Comparison of ENCODE assay signal across 29 mouse cellular contexts in genomic region chr9:87607878-87608631, GRCm38 (mm10).
DNase-seq lines count a peak whose midpoint lies in the region; ATAC-seq and TF ChIP-seq lines count a peak whose summit lies in the region.
"Had no signal": no experiment of that assay in that cellular context is flagged by ENCODE, and none has a peak within 500 bp of the region (broad histone marks: within the 10 kb centered on the region; RNA-seq: fewer than 3 reads in every experiment).

No protein-coding gene starts in this region.

- no peak overlapping the region for H3K27ac ChIP-seq in forebrain, postnatal 0 days (ENCODE audit: low read depth, low read length)
- H3K27ac ChIP-seq in forebrain, embryonic 16.5 days (ENCODE audit: low read length), result no peak overlapping the region
- H3K27ac ChIP-seq in heart, embryonic 12.5 days (ENCODE audit: poor library complexity, severe bottlenecking), result peak overlapping the region; percentile 76
- H3K27ac ChIP-seq in heart, embryonic 15.5 days, result peak overlapping the region; percentile 75
- H3K27ac ChIP-seq in lung, embryonic 14.5 days (ENCODE audit: low read depth), result no peak overlapping the region
- H3K27ac ChIP-seq: embryonic facial prominence, embryonic 10.5 days; embryonic facial prominence, embryonic 13.5 days; forebrain, embryonic 12.5 days; forebrain, embryonic 15.5 days; gastrocnemius, adult 2 months; hindbrain, embryonic 10.5 days; hindbrain, embryonic 13.5 days; intestine, embryonic 15.5 days had no signal

- no peak overlapping the region for H3K9ac ChIP-seq in forebrain, postnatal 0 days
- no peak overlapping the region for H3K9ac ChIP-seq in forebrain, embryonic 16.5 days (replicated peaks; ENCODE audit: low read depth, low read length)
- H3K9ac ChIP-seq in heart, embryonic 12.5 days, result no peak overlapping the region
- no peak overlapping the region for H3K9ac ChIP-seq in heart, embryonic 15.5 days
- no peak overlapping the region for H3K9ac ChIP-seq in lung, embryonic 14.5 days
- H3K9ac ChIP-seq: embryonic facial prominence, embryonic 13.5 days; forebrain, embryonic 12.5 days; forebrain, embryonic 15.5 days; hindbrain, embryonic 13.5 days; intestine, embryonic 15.5 days had no signal

- ATAC-seq in forebrain, postnatal 0 days, result peak; percentile 38
- no peak for ATAC-seq in forebrain, embryonic 16.5 days
- peak; percentile 86 for ATAC-seq in heart, embryonic 12.5 days (ENCODE audit: insufficient number of reproducible peaks, low FRiP score)
- ATAC-seq in heart, embryonic 15.5 days (replicated peaks; ENCODE audit: insufficient number of reproducible peaks, insufficient read depth, low FRiP score, low read depth), result peak; percentile 86; the same call in 1 of the 2 replicates
- ATAC-seq in lung, embryonic 14.5 days (ENCODE audit: insufficient read depth), result peak; percentile 89
- ATAC-seq: activated CD4-positive, CD25-positive, alpha-beta regulatory T cell, adult 4 months; forebrain, embryonic 15.5 days; hindbrain, embryonic 16.5 days; intestine, embryonic 15.5 days had no signal

- no peak overlapping the region for H3K4me2 ChIP-seq in forebrain, postnatal 0 days (ENCODE audit: low read depth)
- H3K4me2 ChIP-seq in forebrain, embryonic 16.5 days (ENCODE audit: low read length), result no peak overlapping the region
- peak overlapping the region; percentile 55 for H3K4me2 ChIP-seq in heart, embryonic 12.5 days
- peak overlapping the region; percentile 49 for H3K4me2 ChIP-seq in heart, embryonic 15.5 days
- H3K4me2 ChIP-seq in lung, embryonic 14.5 days, result 0 out of 2 replicates have a peak overlapping the region, but pooled peaks have one; percentile 6
- H3K4me2 ChIP-seq: embryonic facial prominence, embryonic 13.5 days; forebrain, embryonic 12.5 days; forebrain, embryonic 15.5 days; hindbrain, embryonic 13.5 days; intestine, embryonic 15.5 days had no signal

- H3K4me3 ChIP-seq in forebrain, postnatal 0 days (ENCODE audit: low read depth, low read length), result no peak overlapping the region
- H3K4me3 ChIP-seq in forebrain, embryonic 16.5 days (replicated peaks; ENCODE audit: low read length), result no peak overlapping the region
- H3K4me3 ChIP-seq in heart, embryonic 12.5 days, result no peak overlapping the region
- H3K4me3 ChIP-seq in heart, embryonic 15.5 days, result no peak overlapping the region
- H3K4me3 ChIP-seq in lung, embryonic 14.5 days (ENCODE audit: low read depth, low read length), result no peak overlapping the region
- H3K4me3 ChIP-seq: embryonic facial prominence, embryonic 10.5 days; embryonic facial prominence, embryonic 13.5 days; erythroblast, embryonic 14.5 days; forebrain, embryonic 12.5 days; forebrain, embryonic 15.5 days; gastrocnemius, adult 2 months; hindbrain, embryonic 10.5 days; hindbrain, embryonic 13.5 days; intestine, embryonic 15.5 days had no signal

- WGBS in forebrain, postnatal 0 days, result 65% methylated on average over 10 of the region's 10 CpGs
- 68% methylated on average over 10 of the region's 10 CpGs for WGBS in forebrain, embryonic 16.5 days
- 15% methylated on average over 10 of the region's 10 CpGs for WGBS in heart, embryonic 12.5 days
- 20% methylated on average over 10 of the region's 10 CpGs for WGBS in heart, embryonic 15.5 days
- 12% methylated on average over 10 of the region's 10 CpGs for WGBS in lung, embryonic 14.5 days

- no peak for TF ChIP-seq CTCF in forebrain, postnatal 0 days (IDR thresholded peaks at IDR 0.05; ENCODE audit: low read depth)
- no peak for TF ChIP-seq CTCF in lung, embryonic 14.5 days (IDR thresholded peaks at IDR 0.05; ENCODE audit: low read depth)

- no peaks in the 10 kb centered on the region for H3K9me3 ChIP-seq in forebrain, postnatal 0 days (ENCODE audit: low read length)
- H3K9me3 ChIP-seq in forebrain, embryonic 16.5 days (ENCODE audit: control insufficient read depth, low read length), result no peaks in the 10 kb centered on the region
- H3K9me3 ChIP-seq in heart, embryonic 12.5 days (replicated peaks), result no peaks in the 10 kb centered on the region
- H3K9me3 ChIP-seq in heart, embryonic 15.5 days (replicated peaks), result no peaks in the 10 kb centered on the region
- no peaks in the 10 kb centered on the region for H3K9me3 ChIP-seq in lung, embryonic 14.5 days (ENCODE audit: low read depth, low read length)
- H3K9me3 ChIP-seq: embryonic facial prominence, embryonic 10.5 days; embryonic facial prominence, embryonic 13.5 days; forebrain, embryonic 12.5 days; forebrain, embryonic 15.5 days; hindbrain, embryonic 10.5 days; hindbrain, embryonic 13.5 days; intestine, embryonic 15.5 days had no signal

- H3K27me3 ChIP-seq in forebrain, postnatal 0 days (ENCODE audit: insufficient read depth, low read length), result no peaks in the 10 kb centered on the region
- H3K27me3 ChIP-seq in forebrain, embryonic 16.5 days (replicated peaks; ENCODE audit: control insufficient read depth, insufficient read depth, low read length), result no peaks in the 10 kb centered on the region
- no peaks in the 10 kb centered on the region for H3K27me3 ChIP-seq in heart, embryonic 12.5 days (replicated peaks)
- H3K27me3 ChIP-seq in heart, embryonic 15.5 days, result no peaks in the 10 kb centered on the region
- H3K27me3 ChIP-seq in lung, embryonic 14.5 days (ENCODE audit: insufficient read depth, low read length), result no peaks in the 10 kb centered on the region; the same call in 1 of the 2 replicates
- H3K27me3 ChIP-seq: embryonic facial prominence, embryonic 13.5 days; forebrain, embryonic 12.5 days; forebrain, embryonic 15.5 days; hindbrain, embryonic 13.5 days; intestine, embryonic 15.5 days had no signal

- H3K4me1 ChIP-seq in forebrain, postnatal 0 days (ENCODE audit: insufficient read depth), result no peaks in the 10 kb centered on the region
- H3K4me1 ChIP-seq in forebrain, embryonic 16.5 days (replicated peaks; ENCODE audit: control insufficient read depth, insufficient read depth, low read length), result no peaks in the 10 kb centered on the region
- H3K4me1 ChIP-seq in heart, embryonic 12.5 days (replicated peaks), result peaks cover 15% of the 10 kb centered on the region
- peaks cover 9% of the 10 kb centered on the region for H3K4me1 ChIP-seq in heart, embryonic 15.5 days (replicated peaks)
- H3K4me1 ChIP-seq in lung, embryonic 14.5 days (ENCODE audit: insufficient read depth), result no peaks in the 10 kb centered on the region
- H3K4me1 ChIP-seq: embryonic facial prominence, embryonic 10.5 days; embryonic facial prominence, embryonic 13.5 days; forebrain, embryonic 12.5 days; forebrain, embryonic 15.5 days; hindbrain, embryonic 10.5 days; hindbrain, embryonic 13.5 days; intestine, embryonic 15.5 days had no signal

- no peaks in the 10 kb centered on the region for H3K36me3 ChIP-seq in forebrain, postnatal 0 days (ENCODE audit: insufficient read depth)
- H3K36me3 ChIP-seq in forebrain, embryonic 16.5 days (ENCODE audit: control insufficient read depth, insufficient read depth), result no peaks in the 10 kb centered on the region
- no peaks in the 10 kb centered on the region for H3K36me3 ChIP-seq in heart, embryonic 12.5 days
- no peaks in the 10 kb centered on the region for H3K36me3 ChIP-seq in heart, embryonic 15.5 days
- no peaks in the 10 kb centered on the region for H3K36me3 ChIP-seq in lung, embryonic 14.5 days (ENCODE audit: insufficient read depth)
- H3K36me3 ChIP-seq: embryonic facial prominence, embryonic 10.5 days; embryonic facial prominence, embryonic 13.5 days; forebrain, embryonic 12.5 days; forebrain, embryonic 15.5 days; hindbrain, embryonic 10.5 days; hindbrain, embryonic 13.5 days; intestine, embryonic 15.5 days had no signal

- DNase-seq in forebrain, postnatal 0 days, result peak; percentile 4
- no peak for DNase-seq in heart, adult 9 months (ENCODE audit: low spot score in 2 of 2)
- no peak for DNase-seq in heart, adult 8-10 months (ENCODE audit: low spot score)
- peak; percentile 68 for DNase-seq in lung, embryonic 14.5 days
- DNase-seq in lung, postnatal 36 days, result no peak
- DNase-seq: adrenal gland, adult 8-10 months; adrenal gland, postnatal 25 days; cerebellum, adult 11-12 months; cerebellum, adult 8-10 months; cerebellum, postnatal 10 days; cerebellum, postnatal 36 days; embryo, embryonic 11 days; gastrocnemius, adult 2 months; gastrocnemius, postnatal 14 days; kidney, adult 11 months; kidney, adult 8-10 months had no signal

Comparison
In these comparisons a context has a peak if more than half of its experiments do, and no peak if none do; other contexts are left out.
1. DNase-seq: peak in forebrain, postnatal 0 days (single experiment) and lung, embryonic 14.5 days (single experiment); none in heart, adult 9 months (0 of 2), heart, adult 8-10 months (single experiment) and lung, postnatal 36 days (single experiment).
2. H3K27ac ChIP-seq: peak in heart, embryonic 12.5 days (single experiment) and heart, embryonic 15.5 days (single experiment); none in forebrain, postnatal 0 days (single experiment), forebrain, embryonic 16.5 days (single experiment) and lung, embryonic 14.5 days (single experiment).
3. H3K4me2 ChIP-seq: peak in heart, embryonic 12.5 days (single experiment), heart, embryonic 15.5 days (single experiment) and lung, embryonic 14.5 days (single experiment); none in forebrain, postnatal 0 days (single experiment) and forebrain, embryonic 16.5 days (single experiment).